24 mouse cellular contexts compared by ENCODE assay signal in the genomic region with DNA sequence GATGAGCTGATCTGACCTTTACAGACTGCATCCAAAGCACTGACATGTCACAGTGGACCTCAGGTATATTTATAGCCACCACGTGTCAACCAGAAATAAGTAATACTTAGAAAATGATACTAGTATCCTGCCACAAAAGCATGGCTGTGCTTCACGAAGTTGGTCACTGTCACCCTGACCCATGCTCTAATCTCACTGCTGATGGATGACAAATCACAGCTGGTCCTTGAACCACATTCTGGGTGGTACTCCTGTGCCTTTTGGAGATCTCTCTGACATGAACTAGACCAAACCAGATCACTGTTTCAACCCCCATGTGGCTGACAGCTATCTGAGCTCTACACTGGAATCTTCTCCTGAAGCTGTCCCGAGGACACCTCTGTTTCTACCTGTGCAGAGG. TPM values are rescaled to one million over a fixed set of nuclear protein-coding genes. Genes with fewer than 3 reads are reported as not detected.
DNase-seq lines count a peak whose midpoint lies in the region; ATAC-seq and TF ChIP-seq lines count a peak whose summit lies in the region.
"Had no signal": no experiment of that assay in that cellular context is flagged by ENCODE, and none has a peak within 500 bp of the region (broad histone marks: within the 10 kb centered on the region; RNA-seq: fewer than 3 reads in every experiment).

No protein-coding gene starts in this region.

- H3K4me2 ChIP-seq in midbrain, embryonic 11.5 days, result no peak overlapping the region
- H3K4me2 ChIP-seq in myocyte (ENCODE audit: low read depth), result no peak overlapping the region
- H3K4me2 ChIP-seq: embryonic facial prominence, embryonic 12.5 days; forebrain, embryonic 13.5 days; forebrain, embryonic 15.5 days had no signal

- no peak overlapping the region for H3K9ac ChIP-seq in midbrain, embryonic 11.5 days (ENCODE audit: low read length)
- H3K9ac ChIP-seq: embryonic facial prominence, embryonic 12.5 days; forebrain, embryonic 13.5 days; forebrain, embryonic 15.5 days; forebrain, postnatal 0 days had no signal

- H3K4me3 ChIP-seq in midbrain, embryonic 11.5 days (ENCODE audit: low read depth, low read length), result no peak overlapping the region
- no peak overlapping the region for H3K4me3 ChIP-seq in midbrain, embryonic 10.5 days
- no peak overlapping the region for H3K4me3 ChIP-seq in myocyte
- H3K4me3 ChIP-seq: embryonic facial prominence, embryonic 10.5 days; embryonic facial prominence, embryonic 12.5 days; forebrain, embryonic 13.5 days; forebrain, embryonic 15.5 days had no signal

- no peak for TF ChIP-seq POLR2A in myocyte (IDR thresholded peaks at IDR 0.05; ENCODE audit: insufficient read length, low read depth)

- no peak overlapping the region for H3ac ChIP-seq in myocyte (ENCODE audit: control insufficient read depth, insufficient read length)

- no peaks in the 10 kb centered on the region for H3K9me3 ChIP-seq in midbrain, embryonic 11.5 days (ENCODE audit: control insufficient read depth, low read length)
- H3K9me3 ChIP-seq in midbrain, embryonic 10.5 days (replicated peaks), result no peaks in the 10 kb centered on the region
- H3K9me3 ChIP-seq: embryonic facial prominence, embryonic 10.5 days; embryonic facial prominence, embryonic 12.5 days; forebrain, embryonic 13.5 days; forebrain, embryonic 15.5 days; G1E had no signal

- H3K27me3 ChIP-seq in midbrain, embryonic 11.5 days (ENCODE audit: control insufficient read depth, insufficient read depth, low read length), result no peaks in the 10 kb centered on the region
- H3K27me3 ChIP-seq in midbrain, embryonic 10.5 days (ENCODE audit: low read depth, poor library complexity, severe bottlenecking), result no peaks in the 10 kb centered on the region
- H3K27me3 ChIP-seq in myocyte (ENCODE audit: control insufficient read depth, insufficient read depth, insufficient read length), result no peaks in the 10 kb centered on the region
- H3K27me3 ChIP-seq: CH12.LX; embryonic facial prominence, embryonic 12.5 days; forebrain, embryonic 13.5 days; forebrain, embryonic 15.5 days; Patski had no signal

- no peaks in the 10 kb centered on the region for H3K79me2 ChIP-seq in myocyte (ENCODE audit: control insufficient read depth, insufficient read depth)

- H3K4me1 ChIP-seq in midbrain, embryonic 11.5 days (ENCODE audit: control insufficient read depth, insufficient read depth, low read length), result no peaks in the 10 kb centered on the region
- H3K4me1 ChIP-seq in midbrain, embryonic 10.5 days, result no peaks in the 10 kb centered on the region
- H3K4me1 ChIP-seq: embryonic facial prominence, embryonic 10.5 days; embryonic facial prominence, embryonic 12.5 days; forebrain, embryonic 13.5 days; forebrain, embryonic 15.5 days had no signal

- WGBS in midbrain, embryonic 11.5 days, result 87% methylated on average over 3 of the region's 3 CpGs
- WGBS in midbrain, embryonic 10.5 days, result 86% methylated on average over 3 of the region's 3 CpGs

- no peak overlapping the region for H3K27ac ChIP-seq in midbrain, embryonic 11.5 days (ENCODE audit: low read depth, low read length)
- H3K27ac ChIP-seq in midbrain, embryonic 10.5 days (replicated peaks), result no peak overlapping the region
- H3K27ac ChIP-seq: embryonic facial prominence, embryonic 10.5 days; embryonic facial prominence, embryonic 12.5 days; forebrain, embryonic 13.5 days; forebrain, embryonic 15.5 days had no signal

- no peak for ATAC-seq in midbrain, embryonic 11.5 days (ENCODE audit: low FRiP score)
- ATAC-seq: activated CD4-positive, CD25-positive, alpha-beta regulatory T cell, adult 4 months; CD4-positive, CD25-positive, alpha-beta regulatory T cell, adult 4 months; forebrain, embryonic 13.5 days; forebrain, embryonic 15.5 days; forebrain, postnatal 0 days; Patski had no signal

- peak; percentile 51 to 84 for DNase-seq in adrenal gland, adult (ENCODE audit: inconsistent age in 2 of 2, low spot score in 1 of 2)
- DNase-seq in adrenal gland, postnatal 25 days, result no peak
- peak; percentile 42 for DNase-seq in adrenal gland, adult 8-10 months
- DNase-seq in adrenal gland, postnatal 10 days, result no peak
- peak; percentile 47 for DNase-seq in midbrain, embryonic 11.5 days (ENCODE audit: low spot score, missing footprints)
- no peak for DNase-seq in midbrain, embryonic 10.5 days (ENCODE audit: low spot score)
- no peak for DNase-seq in testis, postnatal 10 days (ENCODE audit: low spot score)
- DNase-seq: B cell, adult 2 months; cerebellum, adult 11-12 months; cerebellum, adult 2 months; cerebellum, adult 9-10 months; cerebellum, postnatal 10 days; cerebellum, postnatal 25 days; forebrain, postnatal 0 days had no signal

- peaks cover 2% of the 10 kb centered on the region; the same call in 1 of the 2 replicates for H3K36me3 ChIP-seq in midbrain, embryonic 11.5 days (ENCODE audit: control insufficient read depth, insufficient read depth, low read length)
- peaks cover 56% of the 10 kb centered on the region for H3K36me3 ChIP-seq in midbrain, embryonic 10.5 days
- no peaks in the 10 kb centered on the region for H3K36me3 ChIP-seq in myocyte (ENCODE audit: control insufficient read depth, insufficient read depth)
- H3K36me3 ChIP-seq: embryonic facial prominence, embryonic 12.5 days; G1E had no signal

TF ChIP-seq in myocyte, 11 proteins besides CTCF, POLR2A, EP300 and RAD21:
- no peak for TF ChIP-seq MAX (IDR thresholded peaks at IDR 0.05; ENCODE audit: low read depth)
- TF ChIP-seq REST (IDR thresholded peaks at IDR 0.05; ENCODE audit: insufficient read depth, insufficient read length), result no peak
- no peak for TF ChIP-seq CEBPB (IDR thresholded peaks at IDR 0.05; ENCODE audit: insufficient read depth, poor library complexity, severe bottlenecking)
- no peak for TF ChIP-seq E2F4 (IDR thresholded peaks at IDR 0.05; ENCODE audit: insufficient read depth)
- TF ChIP-seq POLR2AphosphoS2 (IDR thresholded peaks at IDR 0.05; ENCODE audit: insufficient read length, low read depth), result no peak
- peak; percentile 3 for TF ChIP-seq TCF12 (IDR thresholded peaks at IDR 0.05; ENCODE audit: insufficient read depth, poor library complexity, severe bottlenecking)
- TF ChIP-seq USF1 (IDR thresholded peaks at IDR 0.05; ENCODE audit: low read depth), result no peak
- TF ChIP-seq TCF3 (IDR thresholded peaks at IDR 0.05; ENCODE audit: insufficient read length, low read depth), result peak; percentile 19
- no peak for TF ChIP-seq SRF (IDR thresholded peaks at IDR 0.05; ENCODE audit: control insufficient read depth, insufficient read length, low read depth)
- peak in 1 of 3 experiments; percentile 87 for TF ChIP-seq MYOG (IDR thresholded peaks at IDR 0.05; ENCODE audit: control insufficient read depth in 1 of 3, insufficient read depth in 1 of 3, insufficient read length in 2 of 3, low read depth in 2 of 3)
- TF ChIP-seq MYOD1 (IDR thresholded peaks at IDR 0.05; ENCODE audit: control insufficient read depth in 1 of 3, insufficient read length in 2 of 3, low read depth in 2 of 3), result peak; percentile 35 to 91 (median 90)

RNA-seq across cellular contexts. Expression of a gene that starts 27.5 kb away (rescaled TPM):
- not detected in 2 replicates for total RNA-seq in adrenal gland, postnatal 25 days (2021)
- total RNA-seq in adrenal gland, adult 8-10 months (2022), result not detected
- not detected for total RNA-seq in adrenal gland, postnatal 10 days (2021)
- polyA plus RNA-seq in midbrain, embryonic 11.5 days (2014; fragmentation: Nextera tagmentation; extraction: Ambion mirVana), result 1.1 and 1.2 TPM in 2 replicates
- 0.51 and 0.75 TPM in 2 replicates for polyA plus RNA-seq in midbrain, embryonic 10.5 days (2016; fragmentation: Nextera tagmentation; extraction: Ambion mirVana)
- polyA plus RNA-seq in myocyte (2012; fragmentation: generic; extraction: Trizol), result 0.74 TPM
- polyA plus RNA-seq: G1E had no signal

RNA-seq across cellular contexts. Expression of a gene that starts 49.8 kb away (rescaled TPM):
- 70.2 and 81.2 TPM in 2 replicates for total RNA-seq in adrenal gland, postnatal 25 days (2021)
- total RNA-seq in adrenal gland, adult 8-10 months (2022), result 100 to 1,000 TPM; 118 to 135 (median 125) TPM
- total RNA-seq in adrenal gland, postnatal 10 days (2021), result 10 to 100 TPM; 35.4 to 39.7 TPM
- polyA plus RNA-seq in midbrain, embryonic 11.5 days (2014; fragmentation: Nextera tagmentation; extraction: Ambion mirVana), result 34.0 and 40.4 TPM in 2 replicates
- polyA plus RNA-seq in midbrain, embryonic 10.5 days (2016; fragmentation: Nextera tagmentation; extraction: Ambion mirVana), result 20.4 and 27.9 TPM in 2 replicates
- polyA plus RNA-seq in myocyte (2012; fragmentation: generic; extraction: Trizol), result 16.9 TPM

Comparison
In these comparisons a context has a peak if more than half of its experiments do, and no peak if none do; other contexts are left out.
1. DNase-seq: peak in adrenal gland, adult (2 of 2), adrenal gland, adult 8-10 months (single experiment) and midbrain, embryonic 11.5 days (single experiment); none in adrenal gland, postnatal 25 days (single experiment), adrenal gland, postnatal 10 days (single experiment), midbrain, embryonic 10.5 days (single experiment) and testis, postnatal 10 days (single experiment).